Mouse (Mus musculus): ENCODE results near the gene Tmem59. TPM values are rescaled to one million over a fixed set of nuclear protein-coding genes. Genes with fewer than 3 reads are reported as not detected.

Gene Tmem59
- total RNA-seq, 2 experiments from 2014 or later, result 68.2 to 84.3 TPM

DNA sequence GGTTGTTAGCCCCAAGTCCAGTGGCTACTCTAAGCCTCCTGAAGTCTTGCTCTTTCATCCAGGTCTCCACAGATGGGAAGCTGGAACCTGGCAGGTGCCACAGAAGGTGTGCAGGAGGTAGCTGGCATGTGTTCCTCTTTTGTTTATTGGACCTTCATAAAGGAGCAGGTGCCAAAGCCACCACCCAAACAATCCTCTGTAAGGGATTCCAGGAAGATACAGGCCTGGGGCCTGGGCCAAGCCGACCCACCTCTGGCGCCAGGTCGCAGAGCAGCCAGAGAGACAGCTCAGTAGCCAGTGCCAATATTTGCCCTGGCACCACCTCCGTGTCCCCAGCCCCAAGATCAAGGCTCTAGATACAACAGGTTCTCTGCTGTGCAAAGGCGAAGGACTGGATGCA lies 43.3 kb downstream of the Tmem59 start:
- TF ChIP-seq CTCF (IDR thresholded peaks at IDR 0.05), result no peak
- no peak overlapping the region for H3K27ac ChIP-seq
- DNase-seq, result no peak
- intact Hi-C loops (cut with DNase I), result no loop called here
- H3K4me3 ChIP-seq, result no peak overlapping the region

DNA sequence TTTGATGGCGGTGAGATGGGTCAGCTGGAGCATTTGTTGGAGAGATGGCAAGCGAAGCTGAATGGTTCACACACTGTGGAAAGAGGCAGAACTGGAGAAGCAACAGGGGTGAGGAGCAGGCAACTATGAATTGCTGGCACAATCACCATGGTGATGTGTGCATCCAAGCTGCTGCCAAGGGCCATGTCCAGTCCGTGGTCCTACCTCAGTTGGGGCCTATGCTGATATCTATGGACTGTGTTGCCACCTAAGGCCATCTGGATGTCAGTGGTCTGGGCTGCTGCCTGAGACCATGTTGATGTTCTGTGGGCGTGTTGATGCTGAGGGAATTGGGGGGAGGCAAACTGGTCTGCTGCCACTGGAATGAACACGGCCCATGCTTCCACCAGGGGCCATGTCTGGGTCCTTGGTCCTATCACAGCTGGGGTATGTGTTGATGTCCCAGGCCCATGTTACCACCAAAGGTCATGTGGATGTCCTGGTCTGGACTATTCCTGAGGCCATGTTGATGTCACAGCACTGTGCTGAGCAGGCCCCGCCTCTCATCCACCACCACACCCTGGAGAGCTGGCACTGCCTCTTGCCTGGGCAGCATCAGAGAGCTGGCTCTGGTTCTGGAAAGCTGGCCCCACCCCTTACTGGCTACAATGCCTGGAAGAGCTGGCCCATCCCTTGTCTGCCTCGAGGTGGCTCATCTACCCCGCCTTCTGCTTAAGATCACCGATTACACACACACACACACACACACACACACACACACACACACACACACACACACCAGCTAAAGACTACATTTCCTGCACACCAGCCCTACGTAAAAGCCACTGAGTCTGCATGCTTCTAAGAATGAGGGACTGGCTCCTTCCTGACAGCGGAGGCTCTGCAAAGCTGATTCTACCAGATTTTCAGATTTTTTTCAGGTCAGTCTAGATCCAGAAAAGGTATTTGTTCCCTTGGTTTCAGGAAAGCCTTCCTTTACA lies 45.3 kb downstream of the Tmem59 start:
- no peak overlapping the region for H3K27ac ChIP-seq
- no peak overlapping the region for H3K4me3 ChIP-seq
- intact Hi-C loops (cut with DNase I), result no loop called here
- no peak for TF ChIP-seq CTCF (IDR thresholded peaks at IDR 0.05)
- DNase-seq, result peak; percentile 73

GRCm38 (mm10) chr4:107226313-107226712 lies 48.1 kb downstream of the Tmem59 start:
- intact Hi-C loops (cut with DNase I), result no loop called here
- no peak overlapping the region for H3K27ac ChIP-seq
- no peak overlapping the region for H3K4me3 ChIP-seq
- no peak for DNase-seq
- TF ChIP-seq CTCF (IDR thresholded peaks at IDR 0.05), result no peak

DNA sequence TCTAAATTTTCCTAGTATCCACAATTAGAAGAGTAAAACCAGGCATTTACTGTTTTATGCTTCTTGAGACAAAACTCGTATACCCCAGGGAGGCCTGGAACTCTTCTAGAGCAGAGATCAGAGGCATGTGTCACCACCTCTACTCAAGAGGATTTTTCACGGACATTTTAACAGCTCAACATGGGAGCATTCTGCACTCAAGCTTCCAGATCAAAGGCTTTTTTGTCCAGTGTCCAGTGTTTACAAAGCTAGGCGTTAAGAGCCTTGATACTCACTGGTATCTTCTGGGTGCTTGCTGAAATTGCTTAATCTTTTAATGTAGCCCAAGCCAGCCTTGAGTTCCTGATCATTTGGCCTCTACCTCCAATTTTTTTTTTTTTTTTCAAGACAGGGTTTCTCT lies 54.0 kb downstream of the Tmem59 start:
- intact Hi-C loops (cut with DNase I), result no loop called here
- Histone ChIP-seq H3K4me3 (no peak overlapping the region), H3K27ac (no peak overlapping the region)
- TF ChIP-seq CTCF (IDR thresholded peaks at IDR 0.05), result no peak
- DNase-seq, result no peak

DNA sequence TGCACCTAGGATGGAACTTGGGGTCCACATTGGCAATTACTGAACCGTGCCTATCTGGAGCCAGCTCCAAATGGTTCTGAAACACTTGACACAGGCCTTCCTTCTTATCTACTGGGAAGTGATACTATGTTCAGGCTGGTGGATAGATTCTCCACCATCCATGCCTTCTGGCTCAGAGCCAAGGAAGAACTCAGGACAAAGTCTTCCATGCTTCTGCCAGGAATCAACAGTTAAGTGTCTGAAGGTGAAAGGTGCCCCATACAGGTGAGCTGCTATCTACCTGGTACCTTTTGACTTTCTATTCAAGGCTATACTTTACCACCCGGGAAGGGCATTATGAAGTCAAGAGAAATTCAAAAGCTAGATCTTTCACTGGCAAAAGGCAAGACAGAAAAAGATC lies 60.1 kb downstream of the Tmem59 start:
- no peak overlapping the region for H3K27ac ChIP-seq
- no peak overlapping the region for H3K4me3 ChIP-seq
- intact Hi-C loops (cut with DNase I), result no loop called here
- no peak for DNase-seq
- TF ChIP-seq CTCF (IDR thresholded peaks at IDR 0.05), result no peak

- no peak for TF ChIP-seq CTCF (IDR thresholded peaks at IDR 0.05)
- intact Hi-C loops (cut with DNase I), result loop anchor here (5.0 kb wide), 1 partner anchor 43 kb away; no protein-coding TSS in a partner anchor
- Histone ChIP-seq H3K27ac (no peak overlapping the region), H3K4me3 (no peak overlapping the region)
- DNase-seq, result no peak
These were observed 62.0 kb downstream of the Tmem59 start for GRCm38 (mm10) chr4:107240196-107240595.

GRCm38 (mm10) chr4:107243365-107244333 lies 65.5 kb downstream of the Tmem59 start:
- peak overlapping the region; percentile 16; the same call in 1 of the 2 replicates for H3K27ac ChIP-seq
- DNase-seq, result no peak
- TF ChIP-seq CTCF (IDR thresholded peaks at IDR 0.05), result no peak
- no peak overlapping the region for H3K4me3 ChIP-seq
- intact Hi-C loops (cut with DNase I), result loop anchor here (5.0 kb wide), 1 partner anchor 46 kb away; no protein-coding TSS in a partner anchor

- intact Hi-C loops (cut with DNase I), result no loop called here
These were observed 67.2 kb downstream of the Tmem59 start for GRCm38 (mm10) chr4:107245368-107245767.

GRCm38 (mm10) chr4:107246040-107246439 lies 67.8 kb downstream of the Tmem59 start:
- TF ChIP-seq CTCF (IDR thresholded peaks at IDR 0.05), result no peak
- no peak overlapping the region for H3K4me3 ChIP-seq
- intact Hi-C loops (cut with DNase I), result no loop called here
- peak overlapping the region; percentile 56; the same call in 1 of the 2 replicates for H3K27ac ChIP-seq
- no peak for DNase-seq

More at GRCm38 (mm10) chr4:107245368-107245767, 67.2 kb downstream of the Tmem59 start:
- Histone ChIP-seq H3K4me3 (no peak overlapping the region), H3K27ac (no peak overlapping the region)
- no peak for DNase-seq
- no peak for TF ChIP-seq CTCF (IDR thresholded peaks at IDR 0.05)

DNA sequence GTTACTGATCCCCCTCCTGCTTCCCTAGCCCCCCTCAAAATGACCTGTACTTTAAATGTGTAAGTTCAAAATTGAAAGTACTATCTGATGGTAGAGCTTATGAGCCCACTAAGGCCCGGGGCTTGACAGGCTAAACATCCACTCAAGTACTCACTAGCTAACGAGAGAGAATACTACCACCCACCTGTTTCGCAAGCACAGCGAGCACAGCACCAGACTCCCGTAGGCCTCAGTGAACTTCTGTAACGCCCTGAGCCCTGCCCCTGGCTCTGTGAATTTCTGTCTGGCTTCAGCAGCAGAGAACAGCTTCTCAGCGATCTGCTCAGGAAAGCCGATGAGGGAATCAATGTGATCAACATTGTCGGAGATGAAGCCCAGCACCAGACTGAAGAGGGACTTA lies 68.9 kb downstream of the Tmem59 start:
- peak; percentile 22 for DNase-seq
- H3K27ac ChIP-seq, result peak overlapping the region; percentile 56
- TF ChIP-seq CTCF (IDR thresholded peaks at IDR 0.05), result no peak
- intact Hi-C loops (cut with DNase I), result no loop called here
- no peak overlapping the region; the same call in 1 of the 2 replicates for H3K4me3 ChIP-seq

DNA sequence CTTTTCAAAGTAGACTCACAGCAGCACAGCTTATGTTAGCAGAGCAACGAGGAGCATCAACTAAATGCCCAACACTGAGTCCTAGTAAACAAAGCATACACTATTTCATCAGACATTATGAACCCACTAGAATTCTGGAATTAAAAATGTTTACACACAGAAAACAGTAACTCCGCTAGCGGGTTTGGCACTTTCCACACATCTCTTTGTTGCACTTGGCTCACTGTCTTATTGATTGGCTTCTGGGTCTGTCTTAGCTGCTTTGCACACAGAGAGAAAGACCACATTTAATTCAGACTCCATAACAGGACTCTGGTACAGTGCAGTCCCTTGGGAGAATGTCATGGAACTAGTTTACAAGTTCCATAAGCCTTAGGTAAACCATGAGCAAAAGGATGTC lies 69.9 kb downstream of the Tmem59 start:
- Histone ChIP-seq H3K4me3 (no peak overlapping the region), H3K27ac (no peak overlapping the region; the same call in 1 of the 2 replicates)
- no peak for TF ChIP-seq CTCF (IDR thresholded peaks at IDR 0.05)
- intact Hi-C loops (cut with DNase I), result no loop called here
- no peak for DNase-seq

- intact Hi-C loops (cut with DNase I), result no loop called here
- no peak overlapping the region for H3K4me3 ChIP-seq
- no peak for DNase-seq
- no peak for TF ChIP-seq CTCF (IDR thresholded peaks at IDR 0.05)
- no peak overlapping the region for H3K27ac ChIP-seq
These were observed 71.3 kb downstream of the Tmem59 start for GRCm38 (mm10) chr4:107249471-107249870.

All from gastrocnemius, adult 2 months (tissue).